In genomic region chr2:4428407-4428855, GRCm38 (mm10) we compare ENCODE assay signal across 12 mouse cellular contexts.
DNase-seq lines count a peak whose midpoint lies in the region; ATAC-seq and TF ChIP-seq lines count a peak whose summit lies in the region.
"Had no signal": no experiment of that assay in that cellular context is flagged by ENCODE, and none has a peak within 500 bp of the region (broad histone marks: within the 10 kb centered on the region; RNA-seq: fewer than 3 reads in every experiment).

No protein-coding gene starts in this region.

- no peaks in the 10 kb centered on the region for H3K9me3 ChIP-seq in forebrain, embryonic 15.5 days
- no peaks in the 10 kb centered on the region for H3K9me3 ChIP-seq in forebrain, embryonic 10.5 days
- H3K9me3 ChIP-seq in hindbrain, embryonic 12.5 days (replicated peaks): no peaks in the 10 kb centered on the region
- no peaks in the 10 kb centered on the region for H3K9me3 ChIP-seq in hindbrain, embryonic 10.5 days
- H3K9me3 ChIP-seq in lung, embryonic 14.5 days (ENCODE audit: low read depth, low read length): no peaks in the 10 kb centered on the region
- no peaks in the 10 kb centered on the region for H3K9me3 ChIP-seq in lung, postnatal 0 days (ENCODE audit: low read length)

- no peak for DNase-seq in forebrain, embryonic 10.5 days (ENCODE audit: extremely low spot score, low spot score)
- DNase-seq in hindbrain, embryonic 10.5 days (ENCODE audit: low spot score): no peak
- peak; percentile 44 for DNase-seq in lung, embryonic 14.5 days
- DNase-seq in lung, postnatal 4 days: no peak
- peak; percentile 44 for DNase-seq in lung, postnatal 0 days (ENCODE audit: low spot score)
- DNase-seq in thymus, postnatal 0 days (ENCODE audit: low spot score): no peak
- DNase-seq: adrenal gland, adult 2 months; thymus, adult 18-20 months had no signal

- ATAC-seq in forebrain, embryonic 15.5 days (replicated peaks): no peak
- ATAC-seq in hindbrain, embryonic 12.5 days (ENCODE audit: low FRiP score): no peak
- ATAC-seq in lung, embryonic 14.5 days (ENCODE audit: insufficient read depth): no peak
- peak; percentile 50; the same call in 1 of the 2 replicates for ATAC-seq in lung, postnatal 0 days
- ATAC-seq: intestine, postnatal 0 days had no signal

- peak overlapping the region; percentile 48 for H3K27ac ChIP-seq in forebrain, embryonic 15.5 days (replicated peaks)
- no peak overlapping the region for H3K27ac ChIP-seq in forebrain, embryonic 10.5 days
- H3K27ac ChIP-seq in hindbrain, embryonic 12.5 days: peak overlapping the region; percentile 24
- no peak overlapping the region for H3K27ac ChIP-seq in hindbrain, embryonic 10.5 days
- H3K27ac ChIP-seq in lung, embryonic 14.5 days (ENCODE audit: low read depth): no peak overlapping the region
- no peak overlapping the region for H3K27ac ChIP-seq in lung, postnatal 0 days (ENCODE audit: low read length)

- H3K4me2 ChIP-seq in forebrain, embryonic 15.5 days (replicated peaks): no peak overlapping the region
- H3K4me2 ChIP-seq in hindbrain, embryonic 12.5 days (replicated peaks): no peak overlapping the region
- no peak overlapping the region for H3K4me2 ChIP-seq in lung, embryonic 14.5 days
- H3K4me2 ChIP-seq in lung, postnatal 0 days (replicated peaks; ENCODE audit: low read depth, low read length): no peak overlapping the region

- H3K27me3 ChIP-seq in forebrain, embryonic 15.5 days: no peaks in the 10 kb centered on the region
- no peaks in the 10 kb centered on the region for H3K27me3 ChIP-seq in forebrain, embryonic 10.5 days (ENCODE audit: poor library complexity, severe bottlenecking)
- no peaks in the 10 kb centered on the region for H3K27me3 ChIP-seq in hindbrain, embryonic 12.5 days
- H3K27me3 ChIP-seq in hindbrain, embryonic 10.5 days (ENCODE audit: insufficient read depth, poor library complexity, severe bottlenecking): no peaks in the 10 kb centered on the region
- H3K27me3 ChIP-seq in lung, embryonic 14.5 days (ENCODE audit: insufficient read depth, low read length): no peaks in the 10 kb centered on the region
- H3K27me3 ChIP-seq in lung, postnatal 0 days (replicated peaks; ENCODE audit: insufficient read depth, low read length): no peaks in the 10 kb centered on the region

- H3K4me3 ChIP-seq in forebrain, embryonic 15.5 days: no peak overlapping the region
- no peak overlapping the region for H3K4me3 ChIP-seq in forebrain, embryonic 10.5 days
- H3K4me3 ChIP-seq in hindbrain, embryonic 12.5 days: no peak overlapping the region
- H3K4me3 ChIP-seq in hindbrain, embryonic 10.5 days: no peak overlapping the region
- H3K4me3 ChIP-seq in lung, embryonic 14.5 days (ENCODE audit: low read depth, low read length): no peak overlapping the region
- H3K4me3 ChIP-seq in lung, postnatal 0 days (ENCODE audit: low read depth, low read length): no peak overlapping the region
- H3K4me3 ChIP-seq: erythroblast, embryonic 14.5 days had no signal

- no peak for TF ChIP-seq EP300 in lung, postnatal 0 days (IDR thresholded peaks at IDR 0.05)

- WGBS in forebrain, embryonic 15.5 days: 47% methylated on average over 7 of the region's 7 CpGs
- 82% methylated on average over 7 of the region's 7 CpGs for whole genome bisulfite sequencing in forebrain, embryonic 10.5 days
- 53% methylated on average over 7 of the region's 7 CpGs for WGBS in hindbrain, embryonic 12.5 days
- 67% methylated on average over 7 of the region's 7 CpGs for WGBS in hindbrain, embryonic 10.5 days
- 69% methylated on average over 7 of the region's 7 CpGs for WGBS in lung, embryonic 14.5 days
- WGBS in lung, postnatal 0 days: 56% methylated on average over 7 of the region's 7 CpGs

- H3K36me3 ChIP-seq in forebrain, embryonic 15.5 days: 0 out of 2 replicates have a peak, but pooled peaks cover 3% of the 10 kb centered on the region
- peaks cover 19% of the 10 kb centered on the region for H3K36me3 ChIP-seq in forebrain, embryonic 10.5 days (replicated peaks)
- H3K36me3 ChIP-seq in hindbrain, embryonic 12.5 days: peaks cover 11% of the 10 kb centered on the region; the same call in 1 of the 2 replicates
- peaks cover 36% of the 10 kb centered on the region for H3K36me3 ChIP-seq in hindbrain, embryonic 10.5 days
- H3K36me3 ChIP-seq in lung, embryonic 14.5 days (ENCODE audit: insufficient read depth): 0 out of 2 replicates have a peak, but pooled peaks cover 12% of the 10 kb centered on the region
- H3K36me3 ChIP-seq in lung, postnatal 0 days (ENCODE audit: insufficient read depth, low read length): no peaks in the 10 kb centered on the region

- H3K4me1 ChIP-seq in forebrain, embryonic 15.5 days: peaks cover 24% of the 10 kb centered on the region
- H3K4me1 ChIP-seq in forebrain, embryonic 10.5 days: peaks cover 16% of the 10 kb centered on the region
- H3K4me1 ChIP-seq in hindbrain, embryonic 12.5 days: peaks cover 21% of the 10 kb centered on the region
- peaks cover 17% of the 10 kb centered on the region for H3K4me1 ChIP-seq in hindbrain, embryonic 10.5 days (replicated peaks)
- H3K4me1 ChIP-seq in lung, embryonic 14.5 days (ENCODE audit: insufficient read depth): no peaks in the 10 kb centered on the region
- H3K4me1 ChIP-seq in lung, postnatal 0 days (ENCODE audit: insufficient read depth, low read depth, low read length): no peaks in the 10 kb centered on the region

- H3K9ac ChIP-seq in forebrain, embryonic 15.5 days (replicated peaks): no peak overlapping the region
- H3K9ac ChIP-seq in hindbrain, embryonic 12.5 days: no peak overlapping the region
- no peak overlapping the region for H3K9ac ChIP-seq in lung, embryonic 14.5 days
- H3K9ac ChIP-seq in lung, postnatal 0 days (replicated peaks; ENCODE audit: low read depth): no peak overlapping the region

- TF ChIP-seq CTCF in lung, embryonic 14.5 days (IDR thresholded peaks at IDR 0.05; ENCODE audit: low read depth): no peak
- TF ChIP-seq CTCF in lung, postnatal 0 days (IDR thresholded peaks at IDR 0.05): no peak

Comparison
In these comparisons a context has a peak if more than half of its experiments do, and no peak if none do; other contexts are left out.
1. H3K27ac ChIP-seq: peak in forebrain, embryonic 15.5 days (single experiment) and hindbrain, embryonic 12.5 days (single experiment); none in forebrain, embryonic 10.5 days (single experiment), hindbrain, embryonic 10.5 days (single experiment), lung, embryonic 14.5 days (single experiment) and lung, postnatal 0 days (single experiment).
2. DNase-seq: peak in lung, embryonic 14.5 days (single experiment) and lung, postnatal 0 days (single experiment); none in forebrain, embryonic 10.5 days (single experiment), hindbrain, embryonic 10.5 days (single experiment), lung, postnatal 4 days (0 of 2) and thymus, postnatal 0 days (single experiment).